Mouse (Mus musculus): ENCODE measurements around the gene Slc6a8. TPM values are rescaled to one million over a fixed set of nuclear protein-coding genes. Genes with fewer than 3 reads are reported as not detected.

Slc6a8 gene
- polyA plus RNA-seq, 1 experiment from 2014 or later = 9.5 TPM

GRCm38 (mm10) chrX:73718686-73719362, 45.9 kb downstream of the Slc6a8 start:
- no peak overlapping the region for H3K4me3 ChIP-seq (replicated peaks; ENCODE audit: low read depth, low read length)
- H3K27ac ChIP-seq (replicated peaks; ENCODE audit: low read depth, low read length) = no peak overlapping the region
- no peak overlapping the region for H3K9ac ChIP-seq (replicated peaks; ENCODE audit: low read length)
- ATAC-seq (ENCODE audit: low FRiP score, low TSS enrichment) (no peak), DNase-seq (peak; percentile 26)
- no peaks in the 10 kb centered on the region for H3K9me3 ChIP-seq (ENCODE audit: control insufficient read depth, low read length)
- peak overlapping the region; percentile 4; the same call in 1 of the 2 replicates for H3K4me2 ChIP-seq (ENCODE audit: low read length)
- WGBS = 50% methylated on average over 5 of the region's 5 CpGs
- H3K27me3 ChIP-seq (ENCODE audit: control insufficient read depth, insufficient read depth, low read length) = no peaks in the 10 kb centered on the region
- no peaks in the 10 kb centered on the region for H3K36me3 ChIP-seq (ENCODE audit: control insufficient read depth, insufficient read depth, low read length)
- 0 out of 2 replicates have a peak, but pooled peaks cover 9% of the 10 kb centered on the region for H3K4me1 ChIP-seq (ENCODE audit: control insufficient read depth, insufficient read depth, low read length)

GRCm38 (mm10) chrX:73730908-73731307, 58.0 kb downstream of the Slc6a8 start:
- no peak for DNase-seq
- peaks cover 12% of the 10 kb centered on the region; the same call in 1 of the 2 replicates for H3K36me3 ChIP-seq (ENCODE audit: control insufficient read depth, insufficient read depth, low read length)
- no peak overlapping the region for H3K9ac ChIP-seq (replicated peaks; ENCODE audit: low read length)
- no peak overlapping the region for H3K4me3 ChIP-seq (replicated peaks; ENCODE audit: low read depth, low read length)
- no peaks in the 10 kb centered on the region for H3K9me3 ChIP-seq (ENCODE audit: control insufficient read depth, low read length)
- no peaks in the 10 kb centered on the region for H3K27me3 ChIP-seq (ENCODE audit: control insufficient read depth, insufficient read depth, low read length)
- ATAC-seq (ENCODE audit: low FRiP score, low TSS enrichment) = no peak
- WGBS = 54% methylated on average over 1 of the region's 1 CpGs
- no peaks in the 10 kb centered on the region for H3K4me1 ChIP-seq (ENCODE audit: control insufficient read depth, insufficient read depth, low read length)
- H3K4me2 ChIP-seq (ENCODE audit: low read length) = no peak overlapping the region
- no peak overlapping the region for H3K27ac ChIP-seq (replicated peaks; ENCODE audit: low read depth, low read length)

Other genes with a start within 250 kb of the Slc6a8 start
- gene Trex2, start 237.8 kb upstream of the Slc6a8 start, polyA plus RNA-seq (2014; fragmentation: Nextera tagmentation; extraction: Ambion mirVana) = not detected in 2 replicates
- gene Haus7, start 214.1 kb upstream of the Slc6a8 start, polyA plus RNA-seq (2014; fragmentation: Nextera tagmentation; extraction: Ambion mirVana) = 67.1 and 69.1 TPM in 2 replicates
- gene Bgn, start 189.5 kb upstream of the Slc6a8 start, polyA plus RNA-seq (2014; fragmentation: Nextera tagmentation; extraction: Ambion mirVana) = 9.2 and 30.6 TPM in 2 replicates
- gene Atp2b3, start 170.1 kb upstream of the Slc6a8 start, polyA plus RNA-seq (2014; fragmentation: Nextera tagmentation; extraction: Ambion mirVana) = 4.9 and 5.0 TPM in 2 replicates
- 0.22 and 0.31 TPM in 2 replicates for gene Dusp9, start 33.7 kb upstream of the Slc6a8 start, polyA plus RNA-seq (2014; fragmentation: Nextera tagmentation; extraction: Ambion mirVana)
- gene Pnck, start 13.0 kb upstream of the Slc6a8 start, polyA plus RNA-seq (2014; fragmentation: Nextera tagmentation; extraction: Ambion mirVana) = 138 and 176 TPM in 2 replicates
- gene Bcap31, start 43.0 kb downstream of the Slc6a8 start, polyA plus RNA-seq (2014; fragmentation: Nextera tagmentation; extraction: Ambion mirVana) = 106 and 116 TPM in 2 replicates
- 7.1 and 8.7 TPM in 2 replicates for gene Abcd1, start 43.4 kb downstream of the Slc6a8 start, polyA plus RNA-seq (2014; fragmentation: Nextera tagmentation; extraction: Ambion mirVana)
- 0.12 and 0.19 TPM in 2 replicates for gene Plxnb3, start 83.9 kb downstream of the Slc6a8 start, polyA plus RNA-seq (2014; fragmentation: Nextera tagmentation; extraction: Ambion mirVana)
- 1.5 and 2.5 TPM in 2 replicates for gene Srpk3, start 101.3 kb downstream of the Slc6a8 start, polyA plus RNA-seq (2014; fragmentation: Nextera tagmentation; extraction: Ambion mirVana)
- gene Idh3g, start 113.7 kb downstream of the Slc6a8 start, polyA plus RNA-seq (2014; fragmentation: Nextera tagmentation; extraction: Ambion mirVana) = 248 and 252 TPM in 2 replicates
- gene Ssr4, start 113.9 kb downstream of the Slc6a8 start, polyA plus RNA-seq (2014; fragmentation: Nextera tagmentation; extraction: Ambion mirVana) = 152 and 162 TPM in 2 replicates
- gene Pdzd4, start 151.8 kb downstream of the Slc6a8 start, polyA plus RNA-seq (2014; fragmentation: Nextera tagmentation; extraction: Ambion mirVana) = 5.9 and 20.8 TPM in 2 replicates
- not detected in 2 replicates for gene Avpr2, start 219.0 kb downstream of the Slc6a8 start, polyA plus RNA-seq (2014; fragmentation: Nextera tagmentation; extraction: Ambion mirVana)
- 84.0 and 103 TPM in 2 replicates for gene L1cam, start 223.0 kb downstream of the Slc6a8 start, polyA plus RNA-seq (2014; fragmentation: Nextera tagmentation; extraction: Ambion mirVana)
- 1.8 and 2.1 TPM in 2 replicates for gene Arhgap4, start 248.7 kb downstream of the Slc6a8 start, polyA plus RNA-seq (2014; fragmentation: Nextera tagmentation; extraction: Ambion mirVana)
- gene Naa10, start 248.8 kb downstream of the Slc6a8 start, polyA plus RNA-seq (2014; fragmentation: Nextera tagmentation; extraction: Ambion mirVana) = 82.2 and 89.0 TPM in 2 replicates

All from midbrain, embryonic 14.5 days (tissue).